Mouse (Mus musculus) lung, adult 18-20 months (tissue): ENCODE data around the gene Cdh19.

Source experiments
- DNase-seq, 2 experiments: peaks; one replicate each; pipeline ENCODE4 v3.0.0; 2022; ENCODE audit warnings: mixed read lengths in 2 of 2

Cdh19 gene

GRCm38 (mm10) chr1:110977484-110977883 lies at the start of gene Cdh19:
Gene Cdh19 (minus strand): TSS chr1:110977584.
- no peak for DNase-seq

- DNase-seq: no peak
These were observed 43.2 kb upstream of the Cdh19 start for GRCm38 (mm10) chr1:111020434-111021060.

- DNase-seq: no peak
These were observed 40.3 kb upstream of the Cdh19 start for GRCm38 (mm10) chr1:111017640-111018039.

- DNase-seq: no peak
These were observed 12.4 kb upstream of the Cdh19 start for GRCm38 (mm10) chr1:110989824-110990223.

GRCm38 (mm10) chr1:110969201-110969600 lies 8.2 kb downstream of the Cdh19 start:
- DNase-seq: no peak

- no peak for DNase-seq
These were observed 67.6 kb downstream of the Cdh19 start for GRCm38 (mm10) chr1:110909752-110910151.

DNA sequence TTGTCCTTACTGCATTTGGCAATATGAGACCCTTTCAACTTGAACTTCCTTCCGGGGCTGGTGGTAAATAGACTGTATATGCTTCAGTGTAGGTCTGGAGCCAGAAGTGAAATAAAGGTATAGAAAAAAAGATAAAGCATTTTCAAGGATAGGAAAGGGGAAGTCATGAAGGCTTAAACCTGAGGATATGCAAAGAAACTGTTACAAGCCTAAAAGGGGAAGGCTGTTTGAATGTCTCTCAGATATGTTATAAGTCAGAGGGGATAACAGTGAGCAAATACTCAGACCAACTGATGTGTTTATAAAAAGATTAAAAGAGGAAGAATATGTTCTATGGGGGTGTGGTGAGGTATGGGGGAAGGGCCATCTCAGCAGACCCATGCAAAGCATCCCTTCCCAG lies 68.2 kb downstream of the Cdh19 start:
- no peak for DNase-seq

DNA sequence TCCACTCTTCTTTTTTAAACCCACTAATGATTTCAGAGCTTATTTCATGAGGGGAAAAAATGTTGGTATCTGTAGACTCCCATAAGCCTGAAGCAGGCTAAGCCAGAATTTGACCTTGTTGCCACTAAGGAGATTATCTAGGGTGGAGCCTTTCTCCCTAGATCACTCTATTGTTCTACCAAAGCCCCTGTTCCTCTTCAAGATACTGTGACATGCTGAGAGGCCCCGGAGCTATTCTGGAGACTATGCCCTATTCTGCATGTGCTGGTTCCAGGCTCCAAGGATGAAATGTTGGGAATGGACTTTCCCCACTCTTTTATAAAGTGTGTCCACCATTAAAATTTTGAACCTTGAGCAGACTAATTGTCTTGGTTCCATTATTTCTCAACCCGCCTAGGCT lies 73.1 kb downstream of the Cdh19 start:
- DNase-seq: no peak
